Mouse (Mus musculus) liver, postnatal 0 days (tissue): Measurements from ENCODE around the gene Letm1. TPM values are rescaled to one million over a fixed set of nuclear protein-coding genes. Genes with fewer than 3 reads are reported as not detected.

ENCODE experiments used
- ATAC-seq: fragments of 200-750 bp; cut with Nextera tagmentation; 2 replicates; pipeline ENCODE4 v1.8.0; 2017; ENCODE audit warnings: mild to moderate bottlenecking, moderate library complexity
- DNase-seq: peaks from one replicate; pipeline ENCODE4 v3.0.0-alpha.2; 2016
- H3K27ac ChIP-seq: fragments of 300-500 bp; sonication (generic); 2 replicates; pipeline ENCODE4 v1.5.1; 2014; ENCODE audit warnings: antibody characterized with exemption, moderate library complexity, mild to moderate bottlenecking, low read depth
- H3K27me3 ChIP-seq: fragments of 300-500 bp; sonication (generic); 2 replicates; pipeline ENCODE4 v1.6.1; 2014; ENCODE audit warnings: low read length, control low read depth, mixed read lengths; ENCODE audit not compliant: insufficient read depth
- H3K36me3 ChIP-seq: fragments of 300-500 bp; sonication (generic); replicated peaks from 2 replicates; pipeline ENCODE4 v1.6.1; 2014; ENCODE audit warnings: mild to moderate bottlenecking, control low read depth, low read length, moderate library complexity, mixed read lengths; ENCODE audit not compliant: insufficient read depth
- H3K4me1 ChIP-seq: fragments of 300-500 bp; sonication (generic); 2 replicates; pipeline ENCODE4 v1.6.1; 2014; ENCODE audit warnings: antibody characterized with exemption, mild to moderate bottlenecking, control low read depth; ENCODE audit not compliant: insufficient read depth
- H3K4me2 ChIP-seq: fragments of 300-500 bp; sonication (generic); 2 replicates; pipeline ENCODE4 v1.6.1; 2014; ENCODE audit warnings: low read depth, mild to moderate bottlenecking, low read length, moderate library complexity, mixed read lengths
- H3K4me3 ChIP-seq: fragments of 300-500 bp; sonication (generic); 2 replicates; pipeline ENCODE4 v1.5.1; 2014; ENCODE audit warnings: low read depth, low read length
- H3K9ac ChIP-seq: fragments of 300-500 bp; sonication (generic); replicated peaks from 2 replicates; pipeline ENCODE4 v1.6.1; 2014; ENCODE audit warnings: mild to moderate bottlenecking, moderate library complexity
- H3K9me3 ChIP-seq: fragments of 300-500 bp; sonication (generic); 2 replicates; pipeline ENCODE4 v1.6.1; 2016; ENCODE audit warnings: mild to moderate bottlenecking, control low read depth, low read length, mixed read lengths
- CTCF ChIP-seq: sonication (generic); IDR thresholded peaks from 2 replicates; pipeline ENCODE4 v1.5.1; 2016; ENCODE audit warnings: antibody characterized with exemption, low read depth
- EP300 ChIP-seq: IDR thresholded peaks from 2 replicates; pipeline ENCODE4 v1.6.1; 2016; ENCODE audit warnings: antibody characterized with exemption, low read depth, mild to moderate bottlenecking
- WGBS: fragments of 180-500 bp; shearing (Covaris S2); extraction: QIAGEN DNeasy Blood & Tissue Kit; methylation state at CpG from one replicate; pipeline ENCODE4 v1.1.7; 2014; ENCODE audit not compliant: insufficient replicate concordance; 5-methylcytosine and 5-hydroxymethylcytosine counted together
- polyA plus RNA-seq: library from polyadenylated mRNA; unstranded; fragments of >200 nt; fragmentation: Nextera tagmentation; extraction: Ambion mirVana; gene quantifications from 2 replicates; pipeline ENCODE4 v1.2.1, GENCODE M21; 2015

Letm1 gene
- polyA plus RNA-seq, 1 experiment from 2014 or later = 20.0 TPM

GRCm38 (mm10) chr5:33777195-33777594 lies 5.4 kb downstream of the Letm1 start:
- Histone ChIP-seq H3K27ac (no peak overlapping the region), H3K4me2 (no peak overlapping the region), H3K9me3 (no peaks in the 10 kb centered on the region), H3K9ac (no peak overlapping the region), H3K4me3 (no peak overlapping the region), H3K4me1 (peaks cover 3% of the 10 kb centered on the region), H3K36me3 (peaks cover 9% of the 10 kb centered on the region), H3K27me3 (no peaks in the 10 kb centered on the region)
- no peak for TF ChIP-seq CTCF
- TF ChIP-seq EP300 = no peak
- ATAC-seq (no peak), DNase-seq (no peak)

- no peak overlapping the region for H3K4me2 ChIP-seq
- TF ChIP-seq EP300 = no peak
- no peak for TF ChIP-seq CTCF
- H3K9me3 ChIP-seq = no peaks in the 10 kb centered on the region
- no peak overlapping the region for H3K9ac ChIP-seq
- ATAC-seq (no peak), DNase-seq (no peak)
- 85% methylated on average over 8 of the region's 8 CpGs for WGBS
- H3K4me3 ChIP-seq = no peak overlapping the region
- no peaks in the 10 kb centered on the region for H3K27me3 ChIP-seq
- peaks cover 45% of the 10 kb centered on the region for H3K36me3 ChIP-seq
- no peaks in the 10 kb centered on the region; the same call in 1 of the 2 replicates for H3K4me1 ChIP-seq
- H3K27ac ChIP-seq = no peak overlapping the region
Measured at GRCm38 (mm10) chr5:33743481-33743880, 39.1 kb downstream of the Letm1 start.

- ATAC-seq (peak; percentile 59), DNase-seq (no peak)
- Histone ChIP-seq H3K9ac (no peak overlapping the region), H3K4me3 (no peak overlapping the region), H3K4me2 (no peak overlapping the region), H3K36me3 (peaks cover 22% of the 10 kb centered on the region), H3K27me3 (no peaks in the 10 kb centered on the region), H3K9me3 (no peaks in the 10 kb centered on the region), H3K4me1 (no peaks in the 10 kb centered on the region; the same call in 1 of the 2 replicates), H3K27ac (no peak overlapping the region)
- WGBS = 56% methylated on average over 4 of the region's 4 CpGs
- TF ChIP-seq CTCF (no peak), EP300 (no peak)
Measured at GRCm38 (mm10) chr5:33740548-33740947, 42.1 kb downstream of the Letm1 start.

GRCm38 (mm10) chr5:33738341-33738740 lies 44.3 kb downstream of the Letm1 start:
- Histone ChIP-seq H3K4me2 (no peak overlapping the region), H3K9me3 (no peaks in the 10 kb centered on the region), H3K27ac (no peak overlapping the region), H3K4me1 (no peaks in the 10 kb centered on the region; the same call in 1 of the 2 replicates), H3K27me3 (no peaks in the 10 kb centered on the region), H3K9ac (no peak overlapping the region), H3K36me3 (peaks cover 5% of the 10 kb centered on the region), H3K4me3 (no peak overlapping the region)
- TF ChIP-seq EP300 = no peak
- DNase-seq = no peak
- ATAC-seq = no peak

- no peaks in the 10 kb centered on the region; the same call in 1 of the 2 replicates for H3K4me1 ChIP-seq
- H3K4me2 ChIP-seq = no peak overlapping the region
- no peaks in the 10 kb centered on the region for H3K27me3 ChIP-seq
- H3K27ac ChIP-seq = no peak overlapping the region
- DNase-seq (peak; percentile 78), ATAC-seq (peak; percentile 36; the same call in 1 of the 2 replicates)
- H3K36me3 ChIP-seq = peaks cover 1% of the 10 kb centered on the region; the same call in 1 of the 2 replicates
- WGBS = 15% methylated on average over 7 of the region's 7 CpGs
- TF ChIP-seq CTCF (peak; percentile 86), EP300 (no peak)
- no peak overlapping the region for H3K9ac ChIP-seq
- no peaks in the 10 kb centered on the region for H3K9me3 ChIP-seq
- H3K4me3 ChIP-seq = no peak overlapping the region
Measured at GRCm38 (mm10) chr5:33737903-33738321, 44.7 kb downstream of the Letm1 start.

GRCm38 (mm10) chr5:33736230-33736629 lies 46.4 kb downstream of the Letm1 start:
- H3K9ac ChIP-seq = no peak overlapping the region
- no peak for DNase-seq
- TF ChIP-seq EP300 (no peak), CTCF (no peak)
- no peaks in the 10 kb centered on the region; the same call in 1 of the 2 replicates for H3K4me1 ChIP-seq
- 72% methylated on average over 9 of the region's 9 CpGs for WGBS
- no peaks in the 10 kb centered on the region for H3K27me3 ChIP-seq
- no peak overlapping the region for H3K4me3 ChIP-seq
- ATAC-seq = no peak
- H3K36me3 ChIP-seq = no peaks in the 10 kb centered on the region; the same call in 1 of the 2 replicates
- H3K27ac ChIP-seq = no peak overlapping the region
- no peak overlapping the region for H3K4me2 ChIP-seq
- no peaks in the 10 kb centered on the region for H3K9me3 ChIP-seq

GRCm38 (mm10) chr5:33735412-33736092 lies 47.1 kb downstream of the Letm1 start:
- 83% methylated on average over 16 of the region's 16 CpGs for WGBS

More at GRCm38 (mm10) chr5:33735412-33736092, 47.1 kb downstream of the Letm1 start:
- TF ChIP-seq EP300 (no peak), CTCF (no peak)
- H3K27me3 ChIP-seq = no peaks in the 10 kb centered on the region
- no peak overlapping the region for H3K4me2 ChIP-seq
- no peaks in the 10 kb centered on the region; the same call in 1 of the 2 replicates for H3K4me1 ChIP-seq
- no peaks in the 10 kb centered on the region; the same call in 1 of the 2 replicates for H3K36me3 ChIP-seq
- H3K4me3 ChIP-seq = no peak overlapping the region
- H3K9me3 ChIP-seq = no peaks in the 10 kb centered on the region
- H3K27ac ChIP-seq = no peak overlapping the region
- no peak for ATAC-seq
- DNase-seq = no peak
- no peak overlapping the region for H3K9ac ChIP-seq
